Mouse (Mus musculus) CD4-positive, CD25-positive, alpha-beta regulatory T cell, adult 2 months (primary cell): ENCODE measurements around the gene P3h4.

Experiments
- DNase-seq: peaks from one replicate; pipeline ENCODE4 v3.0.0-alpha.2; 2012; ENCODE audit warnings: low read depth, low spot score

Gene P3h4

GRCm38 (mm10) chr11:100392958-100393357 is 21.7 kb downstream of the P3h4 start:
- DNase-seq, result no peak

- DNase-seq, result no peak
Measured at GRCm38 (mm10) chr11:100391884-100392345, 22.7 kb downstream of the P3h4 start.

GRCm38 (mm10) chr11:100391081-100391883 is 23.4 kb downstream of the P3h4 start:
- DNase-seq, result no peak

GRCm38 (mm10) chr11:100389931-100390445 is 24.6 kb downstream of the P3h4 start:
- no peak for DNase-seq

- no peak for DNase-seq
Measured at GRCm38 (mm10) chr11:100388588-100388987, 26.0 kb downstream of the P3h4 start.

- DNase-seq, result no peak
Measured at GRCm38 (mm10) chr11:100387589-100388375, 26.9 kb downstream of the P3h4 start.

GRCm38 (mm10) chr11:100387111-100387510 is 27.5 kb downstream of the P3h4 start:
- DNase-seq, result no peak

- no peak for DNase-seq
Measured at GRCm38 (mm10) chr11:100386586-100386985, 28.1 kb downstream of the P3h4 start.

- no peak for DNase-seq
Measured at GRCm38 (mm10) chr11:100385016-100385415, 29.6 kb downstream of the P3h4 start.

GRCm38 (mm10) chr11:100382682-100383081 is 32.0 kb downstream of the P3h4 start:
- DNase-seq, result no peak

GRCm38 (mm10) chr11:100379311-100379710 is 35.3 kb downstream of the P3h4 start:
- no peak for DNase-seq

- no peak for DNase-seq
Measured at GRCm38 (mm10) chr11:100378446-100378845, 36.2 kb downstream of the P3h4 start.

- no peak for DNase-seq
Measured at GRCm38 (mm10) chr11:100377989-100378388, 36.6 kb downstream of the P3h4 start.

- no peak for DNase-seq
Measured at GRCm38 (mm10) chr11:100376746-100377389, 37.8 kb downstream of the P3h4 start.

GRCm38 (mm10) chr11:100376005-100376404 is 38.6 kb downstream of the P3h4 start:
- no peak for DNase-seq

- DNase-seq, result no peak
Measured at GRCm38 (mm10) chr11:100375127-100375526, 39.5 kb downstream of the P3h4 start.

GRCm38 (mm10) chr11:100371981-100372558 is 42.6 kb downstream of the P3h4 start:
- DNase-seq, result no peak

GRCm38 (mm10) chr11:100369822-100370221 is 44.8 kb downstream of the P3h4 start:
- DNase-seq, result no peak

- DNase-seq, result no peak
Measured at GRCm38 (mm10) chr11:100369145-100369544, 45.5 kb downstream of the P3h4 start.

GRCm38 (mm10) chr11:100362979-100363562 is 51.6 kb downstream of the P3h4 start:
- DNase-seq, result peak; percentile 79
